Mouse (Mus musculus) myocyte (in vitro differentiated cells): ENCODE results near the gene Etnk2. TPM values are rescaled to one million over a fixed set of nuclear protein-coding genes. Genes with fewer than 3 reads are reported as not detected.

Experiments used
- H3K27me3 ChIP-seq: one replicate; pipeline ENCODE4 v1.6.1; 2011; ENCODE audit not compliant: control insufficient read depth, insufficient read depth, insufficient read length
- H3K36me3 ChIP-seq: one replicate; pipeline ENCODE4 v1.6.1; 2011; ENCODE audit not compliant: control insufficient read depth, insufficient read depth
- H3K4me2 ChIP-seq: one replicate; pipeline ENCODE4 v1.6.1; 2011; ENCODE audit warnings: low read depth, control low read depth
- H3K4me3 ChIP-seq: one replicate; pipeline ENCODE4 v1.5.1; 2011; ENCODE audit warnings: mild to moderate bottlenecking, control low read depth, moderate library complexity
- H3K79me2 ChIP-seq: one replicate; pipeline ENCODE4 v1.6.1; 2011; ENCODE audit not compliant: control insufficient read depth, insufficient read depth
- H3ac ChIP-seq: one replicate; pipeline ENCODE4 v1.6.1; 2011; ENCODE audit not compliant: control insufficient read depth, insufficient read length
- CEBPB ChIP-seq: IDR thresholded peaks from 2 replicates; pipeline ENCODE4 v1.6.1; 2011; ENCODE audit warnings: mild to moderate bottlenecking, moderate library complexity; ENCODE audit not compliant: poor library complexity, insufficient read depth, severe bottlenecking
- E2F4 ChIP-seq: IDR thresholded peaks from one replicate; pipeline ENCODE4 v1.6.1; 2011; ENCODE audit warnings: mild to moderate bottlenecking, control low read depth, moderate library complexity; ENCODE audit not compliant: insufficient read depth
- MAX ChIP-seq: IDR thresholded peaks from one replicate; pipeline ENCODE4 v1.6.1; 2011; ENCODE audit warnings: low read depth, mild to moderate bottlenecking, control low read depth
- MYOD1 ChIP-seq, 3 experiments: IDR thresholded peaks; one replicate each; pipeline ENCODE4 v1.6.1; 2011; ENCODE audit warnings: control low read depth in 2 of 3, low read depth in 2 of 3, mild to moderate bottlenecking in 2 of 3, moderate library complexity in 1 of 3; ENCODE audit not compliant: insufficient read length in 2 of 3, control insufficient read depth in 1 of 3
- MYOG ChIP-seq, 3 experiments: IDR thresholded peaks; one replicate each; pipeline ENCODE4 v1.6.1; 2011; ENCODE audit warnings: control low read depth in 2 of 3, low read depth in 2 of 3, mild to moderate bottlenecking in 2 of 3; ENCODE audit not compliant: insufficient read length in 2 of 3, control insufficient read depth in 1 of 3, insufficient read depth in 1 of 3
- POLR2A ChIP-seq: IDR thresholded peaks from one replicate; pipeline ENCODE4 v1.6.1; 2011; ENCODE audit warnings: low read depth, mild to moderate bottlenecking, control low read depth, moderate library complexity; ENCODE audit not compliant: insufficient read length
- POLR2AphosphoS2 ChIP-seq: IDR thresholded peaks from one replicate; pipeline ENCODE4 v1.6.1; 2011; ENCODE audit warnings: low read depth, control low read depth; ENCODE audit not compliant: insufficient read length
- REST ChIP-seq: IDR thresholded peaks from one replicate; pipeline ENCODE4 v1.6.1; 2011; ENCODE audit warnings: mild to moderate bottlenecking, control low read depth, moderate library complexity; ENCODE audit not compliant: insufficient read depth, insufficient read length
- SRF ChIP-seq: IDR thresholded peaks from one replicate; pipeline ENCODE4 v1.6.1; 2011; ENCODE audit warnings: low read depth; ENCODE audit not compliant: control insufficient read depth, insufficient read length
- TCF12 ChIP-seq: IDR thresholded peaks from one replicate; pipeline ENCODE4 v1.6.1; 2011; ENCODE audit warnings: mild to moderate bottlenecking, control low read depth; ENCODE audit not compliant: poor library complexity, insufficient read depth, severe bottlenecking
- TCF3 ChIP-seq: IDR thresholded peaks from one replicate; pipeline ENCODE4 v1.6.1; 2011; ENCODE audit warnings: low read depth, control low read depth; ENCODE audit not compliant: insufficient read length
- USF1 ChIP-seq: IDR thresholded peaks from one replicate; pipeline ENCODE4 v1.6.1; 2011; ENCODE audit warnings: low read depth, mild to moderate bottlenecking, control low read depth, moderate library complexity
- polyA plus RNA-seq: library from polyadenylated mRNA; unstranded; fragments of >200 nt; fragmentation: generic; extraction: Trizol; gene quantifications from one replicate; pipeline ENCODE4 v1.2.1, GENCODE M21; 2012; ENCODE audit warnings: missing spikeins

Gene Etnk2
- polyA plus RNA-seq, 1 experiment = 0.73 TPM

GRCm38 (mm10) chr1:133350210-133350609, 13.2 kb upstream of the Etnk2 start, which contains the start of gene Ren1:
Gene Ren1 (plus strand): TSS chr1:133350510.
- Histone ChIP-seq H3ac (no peak within 1 kb of the TSS), H3K79me2 (no peaks in the 10 kb centered on the region), H3K27me3 (peaks cover 57% of the 10 kb centered on the region), H3K4me2 (no peak within 1 kb of the TSS), H3K4me3 (no peak within 1 kb of the TSS), H3K36me3 (no peaks in the 10 kb centered on the region)
- no peak for TF ChIP-seq E2F4

DNA sequence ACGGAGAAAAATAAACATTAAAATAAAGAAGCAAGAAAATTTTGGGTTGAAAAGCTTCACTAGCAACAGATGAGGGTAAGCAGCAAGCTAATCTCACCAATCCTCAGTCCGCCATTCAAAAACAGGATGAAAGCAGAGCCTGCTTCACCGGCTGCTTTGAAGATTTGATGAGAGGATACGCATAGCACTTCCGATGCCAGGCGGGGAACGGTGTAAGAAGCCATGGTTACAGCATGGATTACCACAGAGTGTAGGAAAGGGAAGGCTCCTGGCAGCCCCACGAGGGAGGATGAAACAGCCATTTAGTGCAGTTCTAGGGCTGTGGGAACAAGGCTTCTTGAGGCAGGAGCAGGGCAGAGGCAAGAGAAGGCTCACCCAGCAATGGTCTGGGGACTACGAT, 11.6 kb upstream of the Etnk2 start:
- Histone ChIP-seq H3ac (no peak overlapping the region), H3K4me3 (no peak overlapping the region), H3K36me3 (no peaks in the 10 kb centered on the region), H3K27me3 (peaks cover 72% of the 10 kb centered on the region), H3K4me2 (no peak overlapping the region), H3K79me2 (no peaks in the 10 kb centered on the region)
- no peak for TF ChIP-seq REST
- TF ChIP-seq TCF12 = no peak
- TF ChIP-seq MYOG (IDR thresholded peaks at IDR 0.05; ENCODE audit: control insufficient read depth in 1 of 3, insufficient read depth in 1 of 3, insufficient read length in 2 of 3, low read depth in 2 of 3) = no peak
- no peak for TF ChIP-seq CEBPB
- TF ChIP-seq MYOD1 (IDR thresholded peaks at IDR 0.05; ENCODE audit: control insufficient read depth in 1 of 3, insufficient read length in 2 of 3, low read depth in 2 of 3) = no peak
- TF ChIP-seq TCF3 = no peak
- TF ChIP-seq USF1 = no peak

- no peak overlapping the region for H3K4me3 ChIP-seq
- peaks cover 82% of the 10 kb centered on the region for H3K27me3 ChIP-seq
- H3ac ChIP-seq = no peak overlapping the region
- H3K4me2 ChIP-seq = no peak overlapping the region
- TF ChIP-seq TCF3 (no peak), POLR2A (no peak), REST (no peak), POLR2AphosphoS2 (no peak), MYOG (IDR thresholded peaks at IDR 0.05; ENCODE audit: control insufficient read depth in 1 of 3, insufficient read depth in 1 of 3, insufficient read length in 2 of 3, low read depth in 2 of 3) (no peak), CEBPB (no peak), MAX (no peak), E2F4 (no peak), TCF12 (no peak), SRF (no peak), USF1 (no peak), MYOD1 (IDR thresholded peaks at IDR 0.05; ENCODE audit: control insufficient read depth in 1 of 3, insufficient read length in 2 of 3, low read depth in 2 of 3) (no peak)
- no peaks in the 10 kb centered on the region for H3K36me3 ChIP-seq
- no peaks in the 10 kb centered on the region for H3K79me2 ChIP-seq
These were observed 10.0 kb upstream of the Etnk2 start for GRCm38 (mm10) chr1:133353371-133353809.

DNA sequence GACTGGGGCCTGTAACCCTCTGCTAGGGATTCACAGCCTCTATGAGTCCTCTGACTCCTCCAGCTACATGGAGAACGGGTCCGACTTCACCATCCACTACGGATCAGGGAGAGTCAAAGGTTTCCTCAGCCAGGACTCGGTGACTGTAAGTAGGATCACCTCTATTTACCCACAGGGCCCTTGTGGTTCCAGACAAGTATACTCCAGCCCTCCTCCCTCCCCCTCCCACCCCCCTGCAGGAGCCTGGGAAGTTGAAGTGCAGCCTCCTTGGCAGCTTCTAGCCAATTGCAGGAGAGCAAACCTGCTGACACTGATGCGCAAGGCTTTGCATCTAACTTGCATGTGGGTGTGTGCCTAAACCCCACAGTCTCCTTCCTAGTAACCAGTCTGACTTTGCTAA, 7.9 kb upstream of the Etnk2 start:
- no peaks in the 10 kb centered on the region for H3K36me3 ChIP-seq
- no peak overlapping the region for H3K4me2 ChIP-seq
- H3K27me3 ChIP-seq = peaks cover 95% of the 10 kb centered on the region
- no peak overlapping the region for H3K4me3 ChIP-seq
- H3ac ChIP-seq = no peak overlapping the region
- no peaks in the 10 kb centered on the region for H3K79me2 ChIP-seq
- TF ChIP-seq MYOG (IDR thresholded peaks at IDR 0.05; ENCODE audit: control insufficient read depth in 1 of 3, insufficient read depth in 1 of 3, insufficient read length in 2 of 3, low read depth in 2 of 3) (no peak), POLR2A (no peak), MAX (no peak), TCF12 (no peak), TCF3 (no peak), SRF (no peak), POLR2AphosphoS2 (no peak), MYOD1 (IDR thresholded peaks at IDR 0.05; ENCODE audit: control insufficient read depth in 1 of 3, insufficient read length in 2 of 3, low read depth in 2 of 3) (no peak), USF1 (no peak)

GRCm38 (mm10) chr1:133355912-133356311, 7.5 kb upstream of the Etnk2 start:
- H3K4me2 ChIP-seq = no peak overlapping the region

More at GRCm38 (mm10) chr1:133355912-133356311, 7.5 kb upstream of the Etnk2 start:
- no peak for TF ChIP-seq SRF
- no peak for TF ChIP-seq E2F4
- TF ChIP-seq TCF3 = no peak
- TF ChIP-seq REST = no peak
- no peak for TF ChIP-seq CEBPB
- no peak for TF ChIP-seq TCF12
- TF ChIP-seq POLR2AphosphoS2 = no peak
- no peak for TF ChIP-seq MAX
- no peak for TF ChIP-seq MYOD1 (IDR thresholded peaks at IDR 0.05; ENCODE audit: control insufficient read depth in 1 of 3, insufficient read length in 2 of 3, low read depth in 2 of 3)
- TF ChIP-seq MYOG (IDR thresholded peaks at IDR 0.05; ENCODE audit: control insufficient read depth in 1 of 3, insufficient read depth in 1 of 3, insufficient read length in 2 of 3, low read depth in 2 of 3) = no peak
- TF ChIP-seq USF1 = no peak
- Histone ChIP-seq H3K36me3 (no peaks in the 10 kb centered on the region), H3ac (no peak overlapping the region), H3K79me2 (no peaks in the 10 kb centered on the region), H3K27me3 (peaks cover 91% of the 10 kb centered on the region), H3K4me3 (no peak overlapping the region)
